Mouse (Mus musculus) intestine, embryonic 14.5 days (tissue): Measurements from ENCODE around the gene Tigit. TPM values are rescaled to one million over a fixed set of nuclear protein-coding genes. Genes with fewer than 3 reads are reported as not detected.

Experiments
- ATAC-seq: fragments of 200-750 bp; cut with Nextera tagmentation; replicated peaks from 2 replicates; pipeline ENCODE4 v1.8.0; 2017; ENCODE audit warnings: low read depth, moderate number of reproducible peaks, moderate TSS enrichment, moderate library complexity; ENCODE audit not compliant: low FRiP score, low TSS enrichment
- DNase-seq: peaks from one replicate; pipeline ENCODE4 v3.0.0-alpha.2; 2018; ENCODE audit warnings: low spot score
- H3K27ac ChIP-seq: fragments of 300-500 bp; sonication (generic); 2 replicates; pipeline ENCODE4 v1.5.1; 2014; ENCODE audit warnings: low read depth, mild to moderate bottlenecking, control low read depth
- H3K27me3 ChIP-seq: fragments of 300-500 bp; sonication (generic); replicated peaks from 2 replicates; pipeline ENCODE4 v1.6.1; 2014; ENCODE audit warnings: low read length, control low read depth; ENCODE audit not compliant: control insufficient read depth, insufficient read depth
- H3K36me3 ChIP-seq: fragments of 300-500 bp; sonication (generic); 2 replicates; pipeline ENCODE4 v1.6.1; 2014; ENCODE audit warnings: low read length, control low read depth; ENCODE audit not compliant: control insufficient read depth, insufficient read depth
- H3K4me1 ChIP-seq: fragments of 300-500 bp; sonication (generic); replicated peaks from 2 replicates; pipeline ENCODE4 v1.6.1; 2014; ENCODE audit warnings: low read length, control low read depth, mixed read lengths; ENCODE audit not compliant: control insufficient read depth, insufficient read depth
- H3K4me2 ChIP-seq: fragments of 300-500 bp; sonication (generic); 2 replicates; pipeline ENCODE4 v1.6.1; 2014; ENCODE audit warnings: low read length
- H3K4me3 ChIP-seq: fragments of 300-500 bp; sonication (generic); 2 replicates; pipeline ENCODE4 v1.5.1; 2014; ENCODE audit warnings: low read depth, low read length, control low read depth, mixed read lengths
- H3K9ac ChIP-seq: fragments of 300-500 bp; sonication (generic); 2 replicates; pipeline ENCODE4 v1.6.1; 2014; ENCODE audit warnings: mild to moderate bottlenecking, low read length
- H3K9me3 ChIP-seq: fragments of 300-500 bp; sonication (generic); 2 replicates; pipeline ENCODE4 v1.6.1; 2016; ENCODE audit warnings: low read length, control low read depth; ENCODE audit not compliant: control insufficient read depth
- WGBS: fragments of 180-500 bp; shearing (Covaris S2); extraction: QIAGEN DNeasy Blood & Tissue Kit; methylation state at CpG from one replicate; pipeline ENCODE4 v1.1.7; 2014; 5-methylcytosine and 5-hydroxymethylcytosine counted together
- polyA plus RNA-seq: library from polyadenylated mRNA; unstranded; fragments of >200 nt; fragmentation: Nextera tagmentation; extraction: Ambion mirVana; gene quantifications from 2 replicates; pipeline ENCODE4 v1.2.1, GENCODE M21; 2014

Gene Tigit
- polyA plus RNA-seq, 1 experiment from 2014 or later = not detected

DNA sequence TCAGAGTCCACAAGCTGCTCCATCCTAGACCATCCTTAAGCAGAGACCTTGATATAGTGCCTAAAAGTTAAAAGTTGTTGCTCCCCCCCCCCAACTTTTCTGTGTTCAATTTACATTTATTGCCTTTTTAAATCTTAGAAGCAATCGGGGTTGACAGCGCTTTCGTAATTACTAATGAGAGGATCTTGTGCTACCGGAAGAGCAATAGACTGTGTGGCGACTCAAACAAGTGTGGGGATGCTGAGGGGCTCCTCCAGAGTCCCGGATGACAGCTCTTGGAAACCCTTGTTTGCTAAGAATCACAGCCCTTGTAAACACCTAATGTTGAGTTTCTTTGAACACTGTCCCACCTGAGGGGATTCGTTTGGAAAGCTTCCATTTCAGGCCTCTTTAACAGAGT lies 29.9 kb downstream of the Tigit start:
- 87% methylated on average over 7 of the region's 7 CpGs for WGBS
- Histone ChIP-seq H3K4me2 (no peak overlapping the region), H3K4me1 (no peaks in the 10 kb centered on the region), H3K27ac (no peak overlapping the region), H3K27me3 (no peaks in the 10 kb centered on the region), H3K4me3 (no peak overlapping the region), H3K9me3 (no peaks in the 10 kb centered on the region), H3K9ac (no peak overlapping the region), H3K36me3 (no peaks in the 10 kb centered on the region)
- DNase-seq (no peak), ATAC-seq (no peak)

DNA sequence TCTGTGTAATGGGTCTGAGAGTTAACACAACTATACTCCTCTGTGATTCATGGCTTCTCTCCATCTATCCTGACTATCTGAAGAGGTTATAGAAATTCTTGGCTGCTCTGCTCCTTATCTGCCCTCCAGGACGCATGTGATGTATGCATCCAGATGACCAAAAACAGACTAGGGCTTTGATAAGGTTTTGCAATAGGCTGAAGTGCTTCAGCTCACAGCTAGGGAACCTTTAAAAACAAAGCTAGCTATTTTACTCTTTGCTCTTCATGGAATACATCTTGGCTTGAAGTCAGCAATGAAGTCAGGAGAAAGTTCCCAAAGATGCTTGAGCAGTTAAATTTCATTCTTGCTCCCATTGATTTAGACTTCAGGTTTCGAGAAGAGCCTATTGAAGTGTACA lies 32.2 kb downstream of the Tigit start:
- Histone ChIP-seq H3K9me3 (no peaks in the 10 kb centered on the region), H3K27me3 (no peaks in the 10 kb centered on the region), H3K4me3 (no peak overlapping the region), H3K4me2 (no peak overlapping the region), H3K4me1 (no peaks in the 10 kb centered on the region), H3K9ac (no peak overlapping the region), H3K27ac (no peak overlapping the region), H3K36me3 (no peaks in the 10 kb centered on the region)
- 82% methylated on average over 2 of the region's 2 CpGs for WGBS
- DNase-seq = no peak
- ATAC-seq = no peak

DNA sequence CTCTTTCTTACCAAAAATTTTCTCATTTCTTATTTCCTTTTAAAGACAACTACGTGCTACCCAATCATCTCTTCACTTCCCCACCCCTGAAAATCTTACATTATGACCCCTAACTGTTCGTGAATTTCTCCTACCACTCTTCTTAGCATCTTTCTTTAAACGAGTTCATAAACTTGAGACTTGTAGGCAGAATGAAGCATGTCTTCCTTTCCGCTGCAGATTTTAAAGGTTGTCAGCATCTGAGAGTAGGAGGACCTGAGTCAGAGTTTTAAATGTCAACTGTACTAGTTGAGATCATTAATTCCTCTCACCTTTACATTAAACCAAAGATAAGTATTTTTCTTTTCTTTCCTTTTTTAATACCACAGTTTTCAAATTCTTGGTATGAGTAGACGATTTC lies 35.3 kb downstream of the Tigit start:
- H3K27me3 ChIP-seq = no peaks in the 10 kb centered on the region
- no peak overlapping the region for H3K9ac ChIP-seq
- ATAC-seq (no peak), DNase-seq (no peak)
- no peaks in the 10 kb centered on the region for H3K9me3 ChIP-seq
- no peak overlapping the region for H3K4me2 ChIP-seq
- H3K4me3 ChIP-seq = no peak overlapping the region
- H3K4me1 ChIP-seq = peaks cover 2% of the 10 kb centered on the region; the same call in 1 of the 2 replicates
- 79% methylated on average over 5 of the region's 5 CpGs for WGBS
- H3K27ac ChIP-seq = no peak overlapping the region
- H3K36me3 ChIP-seq = no peaks in the 10 kb centered on the region

- H3K27ac ChIP-seq = no peak overlapping the region
- no peaks in the 10 kb centered on the region for H3K9me3 ChIP-seq
- H3K4me3 ChIP-seq = no peak overlapping the region
- no peak for ATAC-seq
- peaks cover 2% of the 10 kb centered on the region; the same call in 1 of the 2 replicates for H3K4me1 ChIP-seq
- no peaks in the 10 kb centered on the region for H3K27me3 ChIP-seq
- H3K36me3 ChIP-seq = no peaks in the 10 kb centered on the region
- H3K9ac ChIP-seq = no peak overlapping the region
- H3K4me2 ChIP-seq = no peak overlapping the region
- WGBS = 90% methylated on average over 5 of the region's 5 CpGs
- DNase-seq = no peak
Measured at GRCm38 (mm10) chr16:43625956-43626355, 38.0 kb downstream of the Tigit start.

DNA sequence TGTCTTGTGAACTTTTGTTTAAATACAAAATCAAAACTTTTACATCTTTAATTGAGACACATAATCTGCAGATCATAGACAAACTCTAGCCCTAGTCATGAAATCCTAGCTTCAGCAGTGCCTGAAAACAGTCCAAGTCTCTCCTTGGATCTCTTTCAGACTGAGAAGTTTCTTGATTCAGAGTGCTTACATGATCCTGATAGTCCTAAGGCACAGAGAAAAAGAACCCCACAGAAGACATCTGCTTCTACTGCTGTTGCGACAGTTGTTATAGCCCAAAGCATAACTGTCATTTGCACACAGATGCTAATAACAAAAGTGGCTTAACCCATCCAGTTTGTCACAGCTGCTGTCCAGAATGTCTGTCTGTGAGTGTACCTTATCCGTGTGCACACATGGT lies 38.7 kb downstream of the Tigit start:
- no peak for ATAC-seq
- Histone ChIP-seq H3K9ac (no peak overlapping the region), H3K4me1 (peaks cover 2% of the 10 kb centered on the region; the same call in 1 of the 2 replicates), H3K27ac (no peak overlapping the region), H3K9me3 (no peaks in the 10 kb centered on the region), H3K4me2 (no peak overlapping the region), H3K36me3 (no peaks in the 10 kb centered on the region), H3K4me3 (no peak overlapping the region), H3K27me3 (no peaks in the 10 kb centered on the region)
- no peak for DNase-seq
- 67% methylated on average over 2 of the region's 2 CpGs for WGBS

GRCm38 (mm10) chr16:43624876-43625275 lies 39.1 kb downstream of the Tigit start:
- Histone ChIP-seq H3K4me2 (no peak overlapping the region), H3K9ac (no peak overlapping the region), H3K4me1 (peaks cover 2% of the 10 kb centered on the region; the same call in 1 of the 2 replicates), H3K4me3 (no peak overlapping the region), H3K27me3 (no peaks in the 10 kb centered on the region), H3K27ac (no peak overlapping the region), H3K9me3 (no peaks in the 10 kb centered on the region), H3K36me3 (no peaks in the 10 kb centered on the region)
- no peak for DNase-seq
- 55% methylated on average over 4 of the region's 4 CpGs for WGBS
- no peak for ATAC-seq

DNA sequence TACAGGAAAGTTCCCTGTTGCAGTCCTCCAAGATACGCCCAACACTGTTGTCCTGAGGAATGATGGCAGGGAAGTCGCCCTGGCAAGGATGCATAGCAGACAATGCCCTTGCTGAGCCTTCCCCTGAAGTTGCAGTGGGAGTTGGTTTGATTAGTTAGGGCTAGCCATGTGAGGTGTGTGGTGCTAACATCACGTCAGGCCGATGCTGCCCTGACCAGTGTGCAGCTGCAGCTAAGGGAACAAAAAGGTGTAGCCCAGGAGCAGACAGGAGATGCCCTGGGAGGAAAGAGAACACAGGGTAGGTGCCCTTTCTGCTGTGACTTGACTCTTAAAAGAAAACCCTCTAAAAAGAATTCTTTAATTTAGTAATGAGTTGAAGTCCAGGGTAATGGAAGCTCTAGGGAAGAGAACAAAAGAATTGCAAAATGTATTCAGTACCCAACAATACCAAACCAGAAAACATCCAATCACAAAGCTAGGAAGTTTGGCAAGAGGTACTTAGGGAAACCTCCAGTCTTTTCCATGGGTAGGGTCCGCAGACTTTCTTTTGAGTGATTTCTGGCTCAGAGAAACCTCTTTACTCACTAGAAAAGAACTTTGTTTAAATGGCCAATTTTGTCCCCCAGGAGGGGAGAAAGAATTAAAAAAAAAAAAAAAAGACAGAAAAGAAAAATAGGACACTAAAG lies 40.5 kb downstream of the Tigit start:
- WGBS = 83% methylated on average over 5 of the region's 5 CpGs
- ATAC-seq = no peak
- Histone ChIP-seq H3K36me3 (0 out of 2 replicates have a peak, but pooled peaks cover 3% of the 10 kb centered on the region), H3K9ac (no peak overlapping the region), H3K9me3 (no peaks in the 10 kb centered on the region), H3K27ac (no peak overlapping the region), H3K4me1 (peaks cover 2% of the 10 kb centered on the region; the same call in 1 of the 2 replicates), H3K4me2 (no peak overlapping the region), H3K4me3 (no peak overlapping the region), H3K27me3 (no peaks in the 10 kb centered on the region)
- no peak for DNase-seq

DNA sequence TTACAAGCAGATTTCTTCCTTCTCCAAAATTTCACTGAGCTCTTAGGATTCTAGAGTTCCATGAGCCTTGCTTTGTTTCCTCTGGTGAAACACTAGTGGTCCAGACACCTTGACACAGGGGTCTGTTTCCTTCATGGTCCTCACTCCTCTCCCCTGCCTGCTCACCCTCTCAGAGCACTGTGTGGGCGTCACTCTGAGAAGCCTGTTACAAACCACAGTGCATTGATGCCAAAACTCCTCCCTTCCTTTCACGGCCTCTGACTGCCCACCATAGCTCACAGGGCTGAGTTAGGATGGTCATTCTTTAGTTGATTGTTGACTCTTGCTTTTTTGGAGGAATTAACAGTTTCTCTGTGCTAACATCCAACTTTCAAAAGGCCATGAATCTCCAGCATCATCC lies 43.6 kb downstream of the Tigit start:
- 39% methylated on average over 2 of the region's 2 CpGs for WGBS
- no peaks in the 10 kb centered on the region for H3K9me3 ChIP-seq
- no peaks in the 10 kb centered on the region for H3K27me3 ChIP-seq
- no peak overlapping the region for H3K9ac ChIP-seq
- ATAC-seq (no peak), DNase-seq (no peak)
- no peak overlapping the region for H3K27ac ChIP-seq
- no peak overlapping the region for H3K4me2 ChIP-seq
- 0 out of 2 replicates have a peak, but pooled peaks cover 5% of the 10 kb centered on the region for H3K36me3 ChIP-seq
- no peak overlapping the region for H3K4me3 ChIP-seq
- H3K4me1 ChIP-seq = peaks cover 6% of the 10 kb centered on the region; the same call in 1 of the 2 replicates

DNA sequence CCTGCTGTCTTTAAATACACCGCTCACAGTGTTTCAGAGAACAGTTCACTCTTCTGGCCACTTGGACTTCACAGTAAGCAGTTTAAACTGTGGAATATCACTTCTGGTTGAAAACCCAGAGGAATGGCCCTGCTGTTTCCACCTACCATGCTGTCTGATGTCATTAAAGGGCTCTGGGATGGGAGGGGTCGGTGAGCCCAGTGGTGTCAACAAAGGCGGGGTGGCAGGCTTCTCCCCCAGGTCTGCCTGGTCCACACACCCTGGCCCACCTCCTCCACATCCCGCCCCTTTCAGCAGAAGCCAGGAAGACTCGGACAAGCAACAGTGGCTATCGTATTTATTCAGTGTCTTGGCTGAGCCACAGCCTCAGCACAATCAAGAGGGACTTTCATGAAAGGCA lies 44.7 kb downstream of the Tigit start:
- Histone ChIP-seq H3K4me3 (no peak overlapping the region), H3K4me2 (no peak overlapping the region), H3K27ac (no peak overlapping the region), H3K4me1 (0 out of 2 replicates have a peak, but pooled peaks cover 4% of the 10 kb centered on the region), H3K27me3 (no peaks in the 10 kb centered on the region), H3K9me3 (no peaks in the 10 kb centered on the region), H3K9ac (no peak overlapping the region), H3K36me3 (0 out of 2 replicates have a peak, but pooled peaks cover 5% of the 10 kb centered on the region)
- peak; percentile 45 for DNase-seq
- ATAC-seq = no peak
- WGBS = 46% methylated on average over 6 of the region's 6 CpGs
